Mouse (Mus musculus) midbrain, embryonic 12.5 days (tissue): Measurements from ENCODE around the gene Timm8a2. TPM values are rescaled to one million over a fixed set of nuclear protein-coding genes. Genes with fewer than 3 reads are reported as not detected.
A peak's percentile ranks its signal among the peaks of the same experiment; 100 is the strongest.

Source experiments
- ATAC-seq: fragments of 200-750 bp; cut with Nextera tagmentation; 2 replicates; pipeline ENCODE4 v1.8.0; 2017; ENCODE audit warnings: low read depth, moderate TSS enrichment, moderate library complexity; ENCODE audit not compliant: low FRiP score
- H3K27ac ChIP-seq: fragments of 300-500 bp; sonication (generic); replicated peaks from 2 replicates; pipeline ENCODE4 v1.5.1; 2016; ENCODE audit warnings: mild to moderate bottlenecking
- H3K27me3 ChIP-seq: fragments of 300-500 bp; sonication (generic); 2 replicates; pipeline ENCODE4 v1.6.1; 2016; ENCODE audit warnings: mild to moderate bottlenecking
- H3K36me3 ChIP-seq: fragments of 300-500 bp; sonication (generic); 2 replicates; pipeline ENCODE4 v1.6.1; 2016
- H3K4me1 ChIP-seq: fragments of 300-500 bp; sonication (generic); 2 replicates; pipeline ENCODE4 v1.6.1; 2016
- H3K4me2 ChIP-seq: fragments of 300-500 bp; sonication (generic); replicated peaks from 2 replicates; pipeline ENCODE4 v1.6.1; 2016; ENCODE audit warnings: mild to moderate bottlenecking, moderate library complexity
- H3K4me3 ChIP-seq: fragments of 300-500 bp; sonication (generic); 2 replicates; pipeline ENCODE4 v1.5.1; 2016; ENCODE audit warnings: mild to moderate bottlenecking
- H3K9ac ChIP-seq: fragments of 300-500 bp; sonication (generic); replicated peaks from 2 replicates; pipeline ENCODE4 v1.6.1; 2016; ENCODE audit warnings: mild to moderate bottlenecking, moderate library complexity
- H3K9me3 ChIP-seq: fragments of 300-500 bp; sonication (generic); 2 replicates; pipeline ENCODE4 v1.6.1; 2016; ENCODE audit warnings: mild to moderate bottlenecking
- WGBS: fragments of 180-500 bp; shearing (Covaris S2); methylation state at CpG from one replicate; pipeline ENCODE4 v1.1.7; 2016; 5-methylcytosine and 5-hydroxymethylcytosine counted together
- polyA plus RNA-seq: library from polyadenylated mRNA; unstranded; fragments of >200 nt; fragmentation: Nextera tagmentation; extraction: Ambion mirVana; gene quantifications from 2 replicates; pipeline ENCODE4 v1.2.1, GENCODE M21; 2016

Gene Timm8a2
- polyA plus RNA-seq, 1 experiment from 2014 or later: not detected

DNA sequence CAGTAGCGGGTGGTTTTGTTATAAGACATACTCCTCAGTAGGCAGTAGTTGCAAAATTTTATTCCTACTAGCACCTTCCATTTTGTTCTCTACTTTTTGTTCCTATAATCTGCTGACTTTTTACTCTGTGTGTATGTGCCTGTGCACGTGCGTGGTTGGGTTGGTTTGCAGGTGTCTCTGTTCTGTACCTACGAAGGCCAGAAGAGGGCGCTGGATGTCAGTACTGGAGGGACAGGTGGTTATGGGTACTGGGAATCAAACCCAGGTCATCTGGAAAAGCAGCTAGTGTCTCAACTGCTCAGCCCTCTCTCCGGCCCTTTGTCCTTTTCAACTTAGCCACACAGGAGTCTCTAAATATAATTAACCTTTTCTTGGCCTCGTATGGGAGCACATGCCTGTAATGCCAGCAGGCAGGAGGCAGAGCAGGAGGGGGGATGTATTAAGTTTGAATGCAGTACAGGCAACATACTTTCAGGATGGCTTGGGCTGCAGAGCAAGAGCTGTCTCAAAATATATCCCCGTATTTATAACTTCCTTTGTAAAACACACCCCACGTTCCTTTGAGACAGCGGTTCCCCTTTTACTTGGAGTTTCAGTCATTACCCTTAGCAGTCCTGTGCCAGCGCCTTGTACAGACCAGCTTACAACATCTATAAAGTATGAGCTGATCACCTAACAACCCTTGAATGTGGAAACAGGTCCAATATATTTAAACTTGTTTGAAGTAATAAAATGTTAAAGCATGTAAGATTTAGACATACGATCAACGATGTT is 4.6 kb downstream of the Timm8a2 start:
- H3K36me3 ChIP-seq: no peaks in the 10 kb centered on the region
- no peak overlapping the region for H3K4me3 ChIP-seq
- H3K9me3 ChIP-seq: no peaks in the 10 kb centered on the region; the same call in 1 of the 2 replicates
- no peak overlapping the region for H3K9ac ChIP-seq
- no peaks in the 10 kb centered on the region for H3K27me3 ChIP-seq
- no peak overlapping the region for H3K4me2 ChIP-seq
- no peaks in the 10 kb centered on the region for H3K4me1 ChIP-seq
- no peak overlapping the region for H3K27ac ChIP-seq
- 89% methylated on average over 13 of the region's 13 CpGs for WGBS
- ATAC-seq: no peak

DNA sequence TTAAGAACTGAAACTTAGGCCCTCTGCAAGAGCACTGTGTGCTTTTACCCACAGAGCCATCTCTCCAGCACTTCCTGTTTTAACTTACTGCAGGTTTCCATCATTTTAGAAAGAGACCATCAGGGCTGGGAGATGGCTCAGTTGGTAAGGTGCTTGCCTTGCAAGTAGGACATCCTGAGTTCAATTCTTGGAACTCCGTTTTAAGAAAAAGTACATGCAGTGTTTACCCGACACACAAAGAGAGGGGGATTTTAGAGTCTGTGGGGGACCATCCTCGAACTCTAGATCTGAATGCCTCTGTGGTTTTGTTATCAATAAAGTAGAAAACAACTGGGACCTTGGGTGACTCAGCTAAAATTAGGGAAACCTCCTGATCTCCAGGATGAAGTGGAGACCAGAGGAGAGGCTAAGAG is 6.9 kb downstream of the Timm8a2 start:
- no peak overlapping the region for H3K27ac ChIP-seq
- no peaks in the 10 kb centered on the region for H3K27me3 ChIP-seq
- no peak overlapping the region for H3K4me3 ChIP-seq
- H3K9me3 ChIP-seq: no peaks in the 10 kb centered on the region
- H3K4me1 ChIP-seq: no peaks in the 10 kb centered on the region
- ATAC-seq: no peak
- no peak overlapping the region for H3K9ac ChIP-seq
- WGBS: 82% methylated on average over 3 of the region's 3 CpGs
- H3K36me3 ChIP-seq: no peaks in the 10 kb centered on the region
- H3K4me2 ChIP-seq: no peak overlapping the region

DNA sequence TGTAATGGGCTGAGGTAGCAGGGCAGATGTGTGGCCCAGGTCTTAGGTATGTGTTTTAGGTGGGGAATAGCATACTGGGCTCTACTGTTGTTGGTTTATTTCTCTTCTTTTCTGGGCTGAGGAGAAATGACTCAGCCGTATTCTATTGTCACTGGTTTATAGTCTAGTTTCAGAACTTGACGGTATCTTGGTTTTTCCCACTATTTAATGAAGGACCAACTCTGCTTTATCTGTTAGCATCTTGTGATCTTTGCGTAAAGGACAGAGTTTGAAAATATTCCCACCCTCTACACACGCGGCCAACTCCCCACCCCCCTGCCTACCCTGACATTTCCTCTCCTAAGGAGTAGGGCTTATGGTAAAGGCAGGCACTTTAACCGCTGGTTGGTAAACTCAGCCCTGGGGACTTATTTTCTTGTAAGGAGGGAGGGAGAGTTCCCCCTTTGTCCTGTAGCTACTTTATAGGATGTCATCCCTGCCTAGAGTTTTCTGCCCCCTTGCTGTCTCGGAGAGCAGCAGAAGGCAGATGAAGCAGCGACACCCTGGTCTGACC is 7.7 kb downstream of the Timm8a2 start:
- 78% methylated on average over 8 of the region's 8 CpGs for WGBS
- Histone ChIP-seq H3K9ac (no peak overlapping the region), H3K27ac (no peak overlapping the region), H3K4me2 (no peak overlapping the region), H3K4me3 (no peak overlapping the region), H3K4me1 (no peaks in the 10 kb centered on the region), H3K27me3 (no peaks in the 10 kb centered on the region), H3K9me3 (no peaks in the 10 kb centered on the region), H3K36me3 (no peaks in the 10 kb centered on the region)
- no peak for ATAC-seq

DNA sequence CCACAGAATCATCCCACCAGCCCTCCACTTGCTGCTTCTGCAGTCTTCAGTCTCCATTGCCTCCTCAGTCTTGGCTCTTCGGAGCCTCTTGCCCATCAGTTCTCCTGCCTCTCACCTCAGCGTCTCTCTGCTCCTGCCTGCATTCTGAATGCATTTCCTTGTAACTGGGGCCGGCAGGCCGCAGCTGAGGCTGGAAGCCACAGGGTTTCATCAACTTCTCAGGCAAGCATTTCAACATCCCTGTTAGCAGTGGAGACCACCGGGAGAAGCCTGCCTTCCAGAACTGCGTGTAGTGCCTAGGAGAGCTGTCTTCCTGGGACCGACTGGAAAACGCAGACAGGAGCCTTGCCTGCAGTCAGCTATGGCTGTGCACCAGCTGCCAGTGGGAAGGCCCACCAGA is 13.3 kb downstream of the Timm8a2 start:
- Histone ChIP-seq H3K4me2 (no peak overlapping the region), H3K27me3 (no peaks in the 10 kb centered on the region), H3K27ac (no peak overlapping the region), H3K4me3 (no peak overlapping the region), H3K4me1 (no peaks in the 10 kb centered on the region), H3K9me3 (no peaks in the 10 kb centered on the region), H3K36me3 (no peaks in the 10 kb centered on the region), H3K9ac (no peak overlapping the region)
- WGBS: 88% methylated on average over 8 of the region's 8 CpGs
- ATAC-seq: no peak

DNA sequence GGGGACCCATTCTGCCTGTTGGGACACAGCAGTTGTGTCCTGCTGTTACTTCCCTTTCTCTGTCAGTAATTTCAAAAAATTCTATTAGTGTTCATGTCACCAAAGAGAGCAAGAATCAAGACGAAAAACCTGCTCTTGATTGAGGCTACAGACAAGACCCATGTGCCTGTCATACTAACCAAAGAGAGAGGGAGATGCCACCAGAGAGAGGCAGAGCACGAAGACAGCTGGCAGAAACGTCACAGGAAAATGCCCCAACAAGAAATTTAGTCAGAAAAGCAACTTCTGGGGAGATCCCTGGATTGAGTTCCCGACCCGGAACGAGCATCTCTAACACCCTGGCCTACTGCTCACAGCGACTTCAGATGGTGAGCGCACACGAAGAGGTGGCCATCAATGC is 14.3 kb downstream of the Timm8a2 start:
- no peak overlapping the region for H3K4me2 ChIP-seq
- no peaks in the 10 kb centered on the region for H3K9me3 ChIP-seq
- H3K9ac ChIP-seq: no peak overlapping the region
- no peak overlapping the region for H3K4me3 ChIP-seq
- 90% methylated on average over 9 of the region's 9 CpGs for WGBS
- no peak for ATAC-seq
- H3K27ac ChIP-seq: no peak overlapping the region
- no peaks in the 10 kb centered on the region for H3K27me3 ChIP-seq
- H3K4me1 ChIP-seq: no peaks in the 10 kb centered on the region
- no peaks in the 10 kb centered on the region for H3K36me3 ChIP-seq

DNA sequence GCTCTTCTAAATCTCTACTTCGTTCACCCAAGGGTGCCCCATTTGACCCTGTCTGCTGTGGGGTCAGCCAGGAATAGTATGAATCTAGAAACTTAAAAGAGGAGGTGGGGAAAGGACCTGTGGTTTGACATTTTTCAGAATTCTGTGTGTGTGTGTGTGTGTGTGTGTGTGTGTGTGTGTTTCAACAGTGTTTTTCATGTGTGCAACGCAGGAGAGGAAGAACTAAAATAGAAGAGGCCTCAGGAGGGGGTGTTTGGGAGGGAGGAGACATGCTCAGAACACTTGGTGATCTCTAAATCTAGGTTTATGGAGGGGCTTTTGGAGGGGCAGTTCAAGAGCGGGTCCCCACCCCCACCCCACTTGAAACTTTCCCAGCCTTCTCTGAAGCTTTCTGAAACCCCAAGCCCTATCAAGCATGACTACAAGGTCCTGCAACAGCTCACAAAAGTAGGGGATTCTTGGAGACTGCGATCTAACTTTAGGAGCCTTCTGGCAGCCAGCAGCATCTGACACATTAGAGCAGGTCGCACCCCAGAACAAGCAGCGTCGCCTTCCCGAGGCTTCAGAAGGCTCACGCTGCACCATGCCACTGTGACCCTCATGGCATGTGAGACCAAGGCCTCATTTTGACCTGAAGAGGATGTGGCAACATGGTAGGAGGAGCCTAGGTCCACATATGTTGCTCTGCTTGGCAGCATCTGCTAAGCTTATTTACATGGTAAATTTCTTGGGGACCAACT is 18.6 kb downstream of the Timm8a2 start:
- no peaks in the 10 kb centered on the region for H3K4me1 ChIP-seq
- 87% methylated on average over 9 of the region's 9 CpGs for WGBS

DNA sequence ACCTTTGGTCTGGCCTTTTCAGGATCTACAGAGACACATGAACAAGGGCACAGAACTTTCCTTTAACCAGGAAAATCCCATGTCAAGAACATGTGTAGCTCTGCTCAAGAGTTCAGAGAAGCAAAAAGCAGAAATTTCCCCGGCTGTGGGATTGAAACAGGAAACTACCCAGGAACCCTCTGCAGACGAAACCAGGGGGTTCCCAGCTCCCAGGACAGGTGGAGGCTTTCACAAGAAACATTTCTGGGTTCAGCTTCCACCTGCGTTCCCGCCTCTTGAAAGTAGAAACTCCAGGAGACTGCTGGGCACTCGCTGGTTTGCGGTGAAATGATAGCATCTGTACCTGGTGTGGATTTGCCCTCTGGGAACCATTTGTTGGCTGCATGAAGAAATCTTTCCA is 22.4 kb downstream of the Timm8a2 start:
- no peak overlapping the region for H3K4me3 ChIP-seq
- no peaks in the 10 kb centered on the region for H3K36me3 ChIP-seq
- 84% methylated on average over 6 of the region's 6 CpGs for WGBS
- no peak overlapping the region for H3K27ac ChIP-seq
- no peaks in the 10 kb centered on the region for H3K9me3 ChIP-seq
- H3K27me3 ChIP-seq: no peaks in the 10 kb centered on the region
- H3K4me1 ChIP-seq: no peaks in the 10 kb centered on the region
- no peak overlapping the region for H3K9ac ChIP-seq
- H3K4me2 ChIP-seq: no peak overlapping the region
- ATAC-seq: no peak

More for the DNA sequence above, 18.6 kb downstream of the Timm8a2 start:
- H3K36me3 ChIP-seq: no peaks in the 10 kb centered on the region
- no peak overlapping the region for H3K27ac ChIP-seq
- H3K4me2 ChIP-seq: no peak overlapping the region
- no peak overlapping the region for H3K4me3 ChIP-seq
- no peak overlapping the region for H3K9ac ChIP-seq
- no peaks in the 10 kb centered on the region for H3K9me3 ChIP-seq
- ATAC-seq: no peak
- no peaks in the 10 kb centered on the region for H3K27me3 ChIP-seq

DNA sequence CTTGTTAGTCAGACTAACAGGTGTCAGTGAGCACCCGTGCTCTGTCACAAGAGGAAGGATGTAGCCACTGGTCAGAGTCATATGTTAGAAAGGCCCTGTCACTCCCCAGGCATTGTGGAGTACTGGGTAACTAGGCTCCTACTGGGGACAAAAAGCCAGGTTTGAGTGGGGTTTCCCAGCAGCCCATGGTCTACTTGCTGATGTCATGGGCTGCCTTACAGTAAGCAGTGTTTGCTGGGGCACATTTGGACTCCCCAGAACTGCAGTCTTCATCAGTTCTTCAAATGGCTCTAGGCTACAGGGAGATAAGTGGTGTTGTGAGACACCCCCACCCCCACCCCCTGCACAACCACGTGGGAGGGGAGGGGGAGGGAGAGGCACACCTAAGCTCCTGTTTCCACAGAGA is 23.5 kb downstream of the Timm8a2 start:
- H3K27me3 ChIP-seq: no peaks in the 10 kb centered on the region
- H3K4me1 ChIP-seq: no peaks in the 10 kb centered on the region
- H3K9me3 ChIP-seq: no peaks in the 10 kb centered on the region
- H3K9ac ChIP-seq: no peak overlapping the region
- no peak for ATAC-seq
- H3K36me3 ChIP-seq: no peaks in the 10 kb centered on the region
- H3K4me2 ChIP-seq: no peak overlapping the region
- 58% methylated on average over 2 of the region's 2 CpGs for WGBS
- H3K4me3 ChIP-seq: no peak overlapping the region
- no peak overlapping the region for H3K27ac ChIP-seq

DNA sequence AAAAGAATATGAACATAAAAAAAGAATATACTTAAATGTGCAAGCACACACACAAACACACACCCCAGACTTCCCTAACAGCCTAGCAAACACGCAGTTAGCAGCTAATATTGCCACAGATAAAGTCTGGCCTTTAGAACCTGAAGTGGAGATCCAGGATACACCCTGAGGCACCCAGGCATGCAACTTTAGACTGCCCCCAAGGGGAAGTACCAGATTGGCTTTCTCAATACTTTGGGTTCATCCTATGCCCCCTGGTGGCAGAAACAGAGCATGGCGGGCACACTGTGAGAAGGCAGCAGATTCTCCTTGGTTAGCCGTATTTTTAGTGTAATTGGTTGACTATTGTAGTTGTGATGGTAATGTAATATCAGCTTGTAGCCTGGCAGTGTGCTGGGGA is 26.2 kb downstream of the Timm8a2 start:
- WGBS: 12% methylated on average over 3 of the region's 3 CpGs
- 0 out of 2 replicates have a peak, but pooled peaks have one; percentile 11 for ATAC-seq

DNA sequence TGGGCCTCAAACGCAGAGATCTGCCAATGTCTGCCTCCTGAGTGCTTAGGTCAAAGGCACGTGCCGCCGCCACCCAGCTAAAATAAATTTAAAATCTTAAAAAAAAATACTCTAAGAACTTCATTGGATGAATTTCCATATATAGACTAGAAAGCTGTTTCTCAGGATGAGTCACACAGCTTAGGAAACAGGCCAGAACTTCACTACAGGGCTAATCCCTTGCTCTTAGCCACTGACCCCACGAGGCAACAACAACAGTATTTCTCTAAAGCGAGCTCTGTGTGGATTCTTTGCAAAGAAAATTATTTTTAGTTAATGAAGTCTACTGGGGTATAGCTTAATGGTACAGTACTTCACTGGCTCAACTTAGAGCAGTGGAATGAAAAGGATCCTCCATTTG is 26.9 kb downstream of the Timm8a2 start:
- no peaks in the 10 kb centered on the region for H3K9me3 ChIP-seq
- H3K4me3 ChIP-seq: no peak overlapping the region
- WGBS: 91% methylated on average over 6 of the region's 6 CpGs
- no peaks in the 10 kb centered on the region for H3K27me3 ChIP-seq
- H3K4me1 ChIP-seq: no peaks in the 10 kb centered on the region
- H3K9ac ChIP-seq: no peak overlapping the region
- no peak overlapping the region for H3K27ac ChIP-seq
- H3K4me2 ChIP-seq: no peak overlapping the region
- no peak for ATAC-seq
- H3K36me3 ChIP-seq: no peaks in the 10 kb centered on the region

More for the DNA sequence above, 26.2 kb downstream of the Timm8a2 start:
- Histone ChIP-seq H3K27me3 (no peaks in the 10 kb centered on the region), H3K4me2 (no peak overlapping the region), H3K36me3 (no peaks in the 10 kb centered on the region), H3K4me1 (no peaks in the 10 kb centered on the region), H3K4me3 (no peak overlapping the region), H3K9me3 (no peaks in the 10 kb centered on the region), H3K9ac (no peak overlapping the region), H3K27ac (no peak overlapping the region)

DNA sequence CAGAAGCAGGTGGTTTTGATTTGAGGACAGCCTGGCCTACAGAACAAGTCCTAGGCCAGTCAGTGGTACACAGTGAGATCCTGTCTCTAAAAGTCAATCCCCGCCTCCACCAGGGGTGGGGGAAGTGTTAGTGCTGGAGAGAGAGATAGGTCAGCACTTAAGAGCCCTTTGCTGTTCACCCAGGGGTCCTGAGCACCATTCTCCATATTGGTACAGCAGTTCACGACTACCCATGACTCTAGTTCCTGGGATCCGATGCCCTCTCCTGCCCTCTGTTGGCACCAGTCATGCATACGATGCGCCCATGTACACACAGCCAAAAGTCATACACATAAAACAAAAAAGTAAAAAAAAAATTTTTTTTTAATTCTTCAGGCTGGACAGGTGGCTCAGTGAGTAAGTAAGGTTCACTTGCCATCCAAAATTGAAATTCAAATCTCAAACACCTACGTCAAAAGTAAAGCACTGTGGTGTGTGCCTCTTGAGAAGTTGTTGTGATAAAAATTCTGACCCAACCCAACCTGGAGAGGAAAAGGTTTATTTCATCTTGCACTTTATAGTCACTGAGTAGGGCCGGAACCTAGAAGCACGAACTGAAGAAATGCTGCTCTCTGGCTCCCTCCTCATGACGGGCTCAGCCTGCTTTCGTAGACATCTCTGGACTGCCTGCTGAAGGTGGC is 28.1 kb downstream of the Timm8a2 start:
- 74% methylated on average over 10 of the region's 10 CpGs for WGBS
- no peak overlapping the region for H3K4me2 ChIP-seq
- H3K4me1 ChIP-seq: no peaks in the 10 kb centered on the region
- H3K27me3 ChIP-seq: no peaks in the 10 kb centered on the region
- H3K27ac ChIP-seq: no peak overlapping the region
- H3K9ac ChIP-seq: no peak overlapping the region
- no peaks in the 10 kb centered on the region for H3K36me3 ChIP-seq
- no peaks in the 10 kb centered on the region for H3K9me3 ChIP-seq
- no peak for ATAC-seq
- H3K4me3 ChIP-seq: no peak overlapping the region

DNA sequence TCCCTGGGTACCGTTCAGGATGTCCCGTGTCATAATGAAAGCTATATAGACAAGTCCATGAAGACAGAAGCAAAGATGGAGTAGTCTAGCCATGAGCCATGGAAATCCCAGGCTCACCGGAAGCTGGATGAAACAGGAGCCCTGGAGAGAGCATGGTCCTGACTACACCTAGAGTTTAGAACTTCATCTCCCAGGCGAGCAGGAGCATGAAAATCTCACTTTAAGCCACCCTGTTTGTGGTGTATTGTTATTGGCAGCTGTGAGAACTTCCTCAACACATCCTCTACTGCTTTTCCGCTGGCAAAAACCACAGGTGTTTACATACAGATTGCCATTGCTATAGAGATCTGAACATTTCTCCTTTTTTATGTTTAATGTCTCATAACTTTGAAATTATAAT is 29.1 kb downstream of the Timm8a2 start:
- Histone ChIP-seq H3K27me3 (no peaks in the 10 kb centered on the region), H3K36me3 (no peaks in the 10 kb centered on the region), H3K27ac (no peak overlapping the region), H3K4me1 (no peaks in the 10 kb centered on the region), H3K9ac (no peak overlapping the region), H3K4me3 (no peak overlapping the region), H3K9me3 (no peaks in the 10 kb centered on the region), H3K4me2 (no peak overlapping the region)
- no peak for ATAC-seq
- 87% methylated on average over 5 of the region's 5 CpGs for WGBS
